Mouse (Mus musculus): ENCODE results near the gene Stx16.

Gene Stx16

GRCm38 (mm10) chr2:174075072-174075570 lies 987 bp upstream of the Stx16 start:
- no peak for DNase-seq (ENCODE audit: extremely low read depth, low read depth)

DNA sequence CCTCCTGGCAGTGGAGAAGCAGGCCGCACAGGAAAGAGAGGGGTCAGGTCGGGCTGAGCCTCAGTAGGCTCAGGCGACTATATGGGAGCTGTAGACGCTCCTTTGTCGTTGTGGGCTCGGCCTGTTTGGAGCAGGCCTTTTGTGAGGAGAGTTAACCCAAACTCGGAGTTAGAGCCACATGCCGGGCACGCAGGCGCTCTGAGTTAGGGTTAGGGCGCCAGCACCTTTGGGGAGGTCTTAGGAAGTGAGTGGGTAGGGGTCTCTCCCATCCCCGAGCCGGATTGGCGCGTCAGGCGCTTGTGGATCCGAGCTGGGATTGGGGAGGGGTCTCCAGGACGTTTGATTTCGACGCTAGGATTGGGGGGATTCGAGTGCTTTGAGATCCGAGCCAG lies 321 bp downstream of the Stx16 start:
- DNase-seq (ENCODE audit: extremely low read depth, low read depth), result no peak

- peak; percentile 68 for DNase-seq (ENCODE audit: extremely low read depth, low read depth)
These were observed 1.0 kb downstream of the Stx16 start for GRCm38 (mm10) chr2:174077004-174077695.

DNA sequence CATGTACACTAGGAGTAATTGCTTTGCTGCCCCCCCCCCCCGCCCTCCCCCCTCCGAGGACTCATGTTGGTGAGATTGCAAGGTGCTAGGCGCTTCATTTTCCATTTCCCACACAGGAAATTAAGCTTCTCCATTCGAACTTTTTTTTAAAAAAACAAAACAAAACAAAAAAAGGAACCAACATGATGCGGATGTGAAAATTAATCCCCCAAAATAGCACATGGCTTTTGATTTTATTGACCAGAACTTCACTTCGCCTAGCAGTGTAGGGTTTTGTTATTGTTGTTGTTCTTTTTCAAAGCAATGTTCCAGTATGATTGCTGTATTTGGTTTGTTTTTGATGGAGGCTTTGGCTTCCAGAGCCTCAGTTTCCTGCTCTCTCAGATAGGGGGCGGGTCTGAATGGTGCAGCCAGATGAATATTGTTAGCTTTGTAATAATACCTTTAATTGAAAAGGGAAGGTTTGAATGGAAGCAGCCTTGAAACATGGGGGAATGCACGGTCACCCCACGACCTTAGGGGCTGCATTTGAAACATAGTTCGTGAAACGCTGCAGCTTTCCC lies 1.7 kb downstream of the Stx16 start:
- no peak for DNase-seq (ENCODE audit: extremely low read depth, low read depth)

DNA sequence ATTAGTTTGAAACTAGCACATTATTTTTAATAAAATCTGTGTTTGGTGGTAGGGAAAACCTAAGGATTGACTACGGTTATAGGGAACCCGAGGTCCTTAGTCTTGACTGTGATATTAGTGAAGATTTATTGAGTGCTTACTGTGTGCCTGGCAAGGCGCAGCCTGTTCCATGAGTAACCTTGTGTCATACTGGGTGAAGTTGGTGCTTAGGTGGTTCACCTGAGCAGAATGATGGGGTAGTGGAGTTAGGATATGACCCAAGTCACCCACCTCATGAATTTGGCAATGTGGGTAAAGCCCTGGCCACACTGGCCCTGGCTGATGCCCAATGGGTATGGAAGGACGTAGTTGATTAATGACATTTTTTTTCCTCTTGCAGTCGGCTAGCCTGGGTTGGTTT lies 5.7 kb downstream of the Stx16 start:
- DNase-seq (ENCODE audit: extremely low read depth, low read depth), result no peak

DNA sequence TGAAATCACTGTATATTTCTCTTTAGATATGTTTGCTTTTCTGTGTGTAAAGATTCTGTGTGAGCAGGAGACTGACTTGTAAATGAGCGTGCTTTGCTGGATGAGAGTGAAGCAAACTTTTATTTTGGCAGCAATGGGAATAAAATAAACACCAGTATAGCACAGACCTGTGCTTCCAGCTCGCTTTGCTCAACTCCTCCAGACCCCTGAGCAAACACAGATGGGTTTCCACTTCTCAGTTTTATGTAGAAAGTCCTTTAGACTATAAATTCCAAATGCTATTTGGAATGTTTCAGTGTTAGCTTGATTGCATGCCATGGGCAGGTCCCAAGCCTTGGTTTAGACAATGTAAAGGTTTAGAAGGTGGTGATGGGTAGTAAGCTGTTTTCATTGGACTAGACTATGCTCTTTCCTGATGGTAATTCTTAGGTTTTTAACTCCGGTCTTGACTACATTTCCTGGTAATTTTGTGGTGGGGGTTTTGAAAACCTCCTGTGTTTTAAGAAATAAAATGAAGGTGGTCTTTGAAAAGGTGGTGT lies 6.3 kb downstream of the Stx16 start:
- DNase-seq (ENCODE audit: extremely low read depth, low read depth), result no peak

- DNase-seq (ENCODE audit: extremely low read depth, low read depth), result no peak
These were observed 19.0 kb downstream of the Stx16 start for GRCm38 (mm10) chr2:174095086-174095485.

DNA sequence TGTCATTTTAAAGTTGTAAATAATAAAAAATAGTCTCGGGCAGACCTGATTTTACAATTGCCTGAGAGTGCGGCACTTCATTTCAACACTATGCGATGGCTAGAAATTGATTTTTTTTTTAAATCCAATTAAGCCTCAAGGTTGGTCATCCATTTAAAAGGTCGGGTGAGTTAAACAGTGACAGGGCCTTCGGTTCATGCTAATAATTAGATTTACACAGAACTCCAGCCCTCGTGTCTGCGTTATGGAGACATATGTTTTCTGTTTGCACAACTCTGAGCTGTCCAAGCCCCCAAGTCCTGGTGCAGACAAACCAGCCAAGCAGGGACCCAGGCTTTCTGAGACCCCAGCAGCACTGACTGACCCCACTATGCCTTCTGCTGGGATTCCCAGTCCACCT lies 26.3 kb downstream of the Stx16 start:
- DNase-seq (ENCODE audit: extremely low read depth, low read depth), result no peak

- no peak for DNase-seq (ENCODE audit: extremely low read depth, low read depth)
These were observed 27.4 kb downstream of the Stx16 start for GRCm38 (mm10) chr2:174103527-174103926.

- DNase-seq (ENCODE audit: extremely low read depth, low read depth), result no peak
These were observed 31.3 kb downstream of the Stx16 start for GRCm38 (mm10) chr2:174107375-174107774.

DNA sequence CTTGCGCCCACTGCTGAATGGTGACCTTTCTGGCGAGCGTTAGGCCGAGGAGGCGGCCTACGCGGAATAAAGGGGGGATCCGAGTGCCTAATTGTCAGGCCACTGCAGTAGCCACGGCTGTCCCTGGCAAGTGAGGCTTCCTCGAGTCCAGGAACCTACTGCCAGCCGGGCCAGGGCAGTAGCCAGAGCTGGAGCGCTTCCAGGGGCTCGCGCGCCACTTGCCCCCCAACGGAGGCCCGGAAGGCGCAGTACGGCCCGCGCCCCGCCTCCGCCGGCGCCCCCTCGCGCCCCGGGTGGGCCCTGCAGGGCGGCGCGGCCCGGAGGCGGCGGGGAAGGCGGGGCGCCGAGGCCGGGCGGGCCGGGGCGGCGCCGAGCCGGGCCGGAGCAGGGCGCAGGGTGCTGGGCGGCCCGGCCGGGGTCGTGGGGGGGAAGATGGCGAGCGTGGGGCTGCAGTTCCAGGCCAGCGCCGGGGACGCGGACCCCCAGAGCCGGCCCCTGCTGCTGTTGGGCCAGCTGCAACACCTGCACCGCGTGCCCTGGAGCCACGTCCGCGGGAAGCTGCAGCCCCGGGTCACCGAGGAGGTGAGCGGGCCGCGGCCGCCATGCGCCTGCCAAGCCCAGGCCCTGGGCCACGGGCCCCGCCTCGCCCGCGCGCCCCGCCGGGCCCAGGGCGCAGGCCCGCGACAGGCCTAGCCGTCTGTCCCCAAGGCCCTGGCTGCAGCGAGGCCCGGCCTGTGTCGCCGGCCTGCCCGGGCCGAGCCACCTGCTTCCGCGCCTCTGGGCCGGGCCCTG lies 34.1 kb downstream of the Stx16 start, which contains the start of gene Npepl1:
Gene Npepl1 (plus strand): TSS at position 359 of the 792 bp plus-strand sequence.
- no peak for DNase-seq (ENCODE audit: extremely low read depth, low read depth)

DNA sequence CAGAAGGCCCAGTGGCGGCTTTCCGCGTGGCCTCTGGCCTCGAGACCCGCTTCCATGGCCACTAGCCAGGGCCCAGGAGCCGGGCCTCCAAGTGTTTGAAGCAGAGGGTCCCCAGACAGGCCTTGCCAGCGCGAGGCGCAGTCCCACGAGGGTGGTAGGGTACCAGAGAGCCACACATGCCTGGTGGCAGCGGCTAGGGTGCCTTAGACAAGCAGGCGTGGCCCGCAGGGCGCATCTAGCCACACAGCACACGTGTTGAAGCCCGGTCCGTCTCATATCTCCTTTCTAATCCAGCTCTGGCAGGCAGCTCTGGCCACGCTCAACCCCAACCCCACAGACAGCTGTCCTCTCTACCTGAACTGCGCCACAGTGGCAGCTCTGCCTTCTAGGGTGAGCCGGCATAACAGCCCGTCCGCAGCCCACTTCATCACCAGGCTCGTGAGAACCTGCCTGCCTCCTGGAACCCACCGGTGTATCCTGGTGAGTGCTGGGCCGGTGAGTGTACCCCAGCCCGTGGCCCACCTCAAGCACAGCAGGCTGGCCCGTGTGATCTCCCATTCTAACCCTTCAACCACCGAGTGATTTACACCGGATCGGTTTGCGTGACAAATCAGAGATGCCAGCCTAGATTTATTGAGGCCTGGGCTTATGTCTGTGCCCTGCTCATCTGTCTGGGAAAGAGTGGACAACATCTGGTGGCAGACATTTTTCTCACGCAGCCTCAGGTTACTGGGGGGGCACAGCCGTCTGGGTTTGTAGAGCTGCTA lies 34.9 kb downstream of the Stx16 start:
- DNase-seq (ENCODE audit: extremely low read depth, low read depth), result peak; percentile 27

DNA sequence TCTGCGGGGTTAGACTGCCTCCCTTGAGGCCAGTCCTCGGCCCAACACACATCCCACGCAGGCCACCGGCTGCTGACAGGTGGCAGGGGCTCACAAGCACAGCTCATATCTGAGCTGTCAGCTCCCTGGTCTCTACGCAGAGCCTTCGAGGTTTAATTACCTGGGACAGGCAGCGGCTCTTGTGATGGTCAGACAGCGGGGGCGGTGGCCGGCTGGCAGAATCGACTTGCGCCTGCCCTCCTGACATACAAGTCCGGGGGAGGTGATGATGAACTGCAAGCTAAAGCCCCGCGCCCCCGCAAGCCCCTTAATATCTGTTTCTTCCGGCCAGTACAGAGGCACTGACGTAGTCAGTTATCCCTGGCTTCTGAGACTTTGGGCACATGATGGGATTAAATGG lies 36.8 kb downstream of the Stx16 start:
- DNase-seq (ENCODE audit: extremely low read depth, low read depth), result no peak

DNA sequence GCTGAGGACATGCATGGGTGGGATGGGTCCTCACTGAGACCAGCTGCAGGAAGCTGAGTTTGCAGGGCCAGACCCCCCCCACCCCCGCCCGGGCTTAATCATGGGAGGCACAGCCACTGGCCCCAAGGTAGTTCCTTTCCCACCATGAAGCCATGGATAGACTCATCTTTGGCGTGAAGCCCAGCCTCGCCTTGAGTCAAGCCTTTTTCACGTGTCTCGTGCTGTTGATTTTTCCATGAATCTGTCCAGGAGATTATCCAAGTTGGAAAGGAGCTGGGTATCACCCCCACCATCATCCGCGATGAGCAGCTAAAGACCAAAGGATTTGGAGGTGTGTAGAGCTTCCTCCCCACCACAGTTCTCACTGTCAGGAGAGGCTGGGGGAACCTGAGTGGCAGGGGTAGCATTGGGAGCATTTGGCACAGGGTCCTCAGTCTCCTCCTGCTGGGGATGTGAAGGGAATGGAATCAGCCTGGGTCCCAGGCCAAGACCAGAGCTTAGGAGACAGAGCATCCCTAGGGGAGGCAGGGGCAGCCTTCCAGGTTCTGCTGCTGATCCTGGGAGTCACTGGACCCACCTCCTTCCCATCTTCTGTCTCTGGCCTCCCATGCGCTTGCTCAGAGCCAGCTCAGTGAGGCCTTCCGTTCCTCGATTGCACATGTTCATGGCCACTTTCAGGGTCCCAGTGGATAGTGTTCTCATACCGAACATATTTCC lies 38.2 kb downstream of the Stx16 start:
- no peak for DNase-seq (ENCODE audit: extremely low read depth, low read depth)

DNA sequence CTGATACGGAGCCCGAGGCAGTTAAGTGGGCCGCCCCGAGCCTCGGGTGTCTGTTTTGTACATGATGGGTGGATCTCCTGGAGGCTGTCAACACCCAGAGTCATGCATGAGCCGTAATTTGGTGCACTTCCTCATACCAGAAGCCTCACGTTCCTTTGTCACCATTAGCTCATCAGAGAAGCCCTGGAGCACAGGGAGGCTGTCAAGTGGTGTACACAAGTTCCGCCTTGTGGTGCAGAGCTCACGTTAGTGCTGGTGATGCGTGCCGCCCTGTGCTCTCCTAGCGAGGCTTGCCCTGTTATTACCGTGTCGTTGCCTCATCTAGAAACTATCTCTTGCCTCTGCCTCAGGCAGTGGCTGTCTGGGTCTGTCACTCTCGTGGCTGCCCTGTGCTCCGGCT lies 40.8 kb downstream of the Stx16 start:
- DNase-seq (ENCODE audit: extremely low read depth, low read depth), result peak; percentile 10

- no peak for DNase-seq (ENCODE audit: extremely low read depth, low read depth)
These were observed 42.0 kb downstream of the Stx16 start for GRCm38 (mm10) chr2:174118141-174118540.

GRCm38 (mm10) chr2:174119259-174119658 lies 43.2 kb downstream of the Stx16 start:
- DNase-seq (ENCODE audit: extremely low read depth, low read depth), result no peak

DNA sequence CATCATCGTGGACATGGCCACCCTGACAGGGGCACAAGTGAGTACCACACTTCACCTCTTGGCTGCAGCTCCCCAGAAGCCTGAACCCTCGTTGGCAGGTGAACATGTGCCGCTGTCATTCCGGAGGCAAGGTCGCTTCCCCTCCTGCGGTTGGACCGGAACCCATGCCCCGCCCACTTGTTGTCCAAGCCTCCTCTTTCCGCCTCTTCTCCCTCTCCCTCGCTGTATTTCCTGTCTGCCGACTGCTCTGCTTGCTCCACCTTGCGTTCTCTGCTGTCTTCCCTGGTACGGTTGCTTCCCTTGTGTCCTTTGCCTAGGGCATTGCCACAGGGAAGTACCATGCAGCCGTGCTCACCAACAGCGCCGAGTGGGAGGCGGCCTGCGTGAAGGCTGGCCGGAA lies 44.5 kb downstream of the Stx16 start:
- no peak for DNase-seq (ENCODE audit: extremely low read depth, low read depth)

DNA sequence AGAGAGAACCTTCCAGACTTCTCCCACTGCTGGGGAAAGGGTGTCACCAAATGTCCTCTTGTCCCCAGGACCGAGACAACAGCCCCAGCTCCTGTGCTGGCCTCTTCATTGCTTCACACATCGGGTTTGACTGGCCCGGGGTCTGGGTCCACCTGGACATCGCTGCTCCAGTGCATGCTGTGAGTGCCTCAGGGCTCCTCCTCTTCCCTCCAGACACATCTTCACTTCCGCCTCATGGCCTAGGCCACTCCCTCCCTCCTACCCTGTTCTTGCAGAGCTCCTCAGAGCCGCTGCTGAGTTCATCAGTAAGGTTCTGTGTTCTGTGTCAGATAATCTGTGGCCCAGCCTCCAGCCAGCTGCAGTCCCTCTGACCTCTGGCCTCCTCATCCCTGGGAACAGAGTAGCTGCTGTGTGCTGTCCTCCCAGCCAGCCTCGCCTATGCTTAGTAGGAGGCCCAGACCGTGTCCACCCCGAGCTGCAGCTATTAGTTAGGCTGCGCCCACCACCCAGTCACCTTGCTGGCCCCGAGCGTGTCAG lies 45.4 kb downstream of the Stx16 start:
- DNase-seq (ENCODE audit: extremely low read depth, low read depth), result no peak

GRCm38 (mm10) chr2:174122331-174122730 lies 46.2 kb downstream of the Stx16 start:
- no peak for DNase-seq (ENCODE audit: extremely low read depth, low read depth)
